42 mouse cellular contexts compared by ENCODE assay signal in genomic region chr2:152556655-152557054, GRCm38 (mm10). TPM values are rescaled to one million over a fixed set of nuclear protein-coding genes. Genes with fewer than 3 reads are reported as not detected.
"Had no signal": no experiment of that assay in that cellular context is flagged by ENCODE, and none has a peak within 500 bp of the region (broad histone marks: within the 10 kb centered on the region; RNA-seq: fewer than 3 reads in every experiment).

No protein-coding gene starts in this region.

- H3K4me2 ChIP-seq: heart, embryonic 11.5 days; heart, embryonic 13.5 days; heart, embryonic 15.5 days; hindbrain, embryonic 13.5 days; hindbrain, embryonic 15.5 days; kidney, embryonic 15.5 days; limb, embryonic 12.5 days; liver, embryonic 11.5 days; liver, embryonic 13.5 days; liver, embryonic 15.5 days had no signal

- H3K36me3 ChIP-seq: heart, embryonic 13.5 days; heart, embryonic 15.5 days; hindbrain, embryonic 10.5 days; hindbrain, embryonic 13.5 days; hindbrain, embryonic 15.5 days; kidney, embryonic 15.5 days; limb, embryonic 12.5 days; liver, embryonic 13.5 days; liver, embryonic 15.5 days had no signal

- H3K27ac ChIP-seq: gastrocnemius, adult 2 months; heart, embryonic 13.5 days; heart, embryonic 15.5 days; hindbrain, embryonic 10.5 days; hindbrain, embryonic 13.5 days; hindbrain, embryonic 15.5 days; hindbrain, postnatal 0 days; kidney, embryonic 15.5 days; kidney, postnatal 0 days; limb, embryonic 12.5 days; liver, embryonic 13.5 days; liver, embryonic 15.5 days had no signal

- H3K27me3 ChIP-seq: heart, embryonic 15.5 days; hindbrain, embryonic 13.5 days; hindbrain, embryonic 15.5 days; kidney, embryonic 15.5 days had no signal

- DNase-seq: gastrocnemius, adult 2 months; gastrocnemius, postnatal 10 days; gastrocnemius, postnatal 25 days; heart, adult 18-20 months; heart, postnatal 14 days; heart, postnatal 36 days; kidney, adult 11 months; kidney, adult 2 months; kidney, adult 9 months; kidney, postnatal 14 days; kidney, postnatal 36 days; layer of hippocampus, adult 9-11 months; layer of hippocampus, postnatal 36 days; left cerebral cortex, postnatal 4 days; liver; liver, embryonic 13.5 days had no signal

- H3K4me3 ChIP-seq: gastrocnemius, adult 2 months; heart, embryonic 13.5 days; heart, embryonic 15.5 days; hindbrain, embryonic 10.5 days; hindbrain, embryonic 13.5 days; hindbrain, embryonic 15.5 days; kidney, embryonic 15.5 days; limb, embryonic 12.5 days; liver, embryonic 13.5 days; liver, embryonic 15.5 days had no signal

- H3K4me1 ChIP-seq: hindbrain, embryonic 13.5 days; hindbrain, embryonic 15.5 days; limb, embryonic 12.5 days; liver, embryonic 13.5 days; liver, embryonic 15.5 days had no signal

- ATAC-seq: hindbrain, postnatal 0 days; intestine, embryonic 16.5 days had no signal

- H3K9ac ChIP-seq: heart, embryonic 13.5 days; heart, embryonic 15.5 days; hindbrain, embryonic 13.5 days; hindbrain, embryonic 15.5 days; kidney, embryonic 15.5 days; limb, embryonic 12.5 days; liver, embryonic 13.5 days; liver, embryonic 15.5 days had no signal

- H3K9me3 ChIP-seq: heart, embryonic 13.5 days; heart, embryonic 15.5 days; hindbrain, embryonic 10.5 days; hindbrain, embryonic 13.5 days; hindbrain, embryonic 15.5 days; kidney, embryonic 15.5 days; limb, embryonic 12.5 days; liver, embryonic 13.5 days; liver, embryonic 15.5 days had no signal

RNA-seq across cellular contexts. Expression of gene Gm17416, which starts 12.5 kb away (rescaled TPM):
- total RNA-seq: gastrocnemius, adult 2 months; gastrocnemius, postnatal 10 days; gastrocnemius, postnatal 25 days; gastrocnemius, postnatal 4 days; granulocyte monocyte progenitor cell, adult 5-6 weeks; heart, adult 18-20 months; heart, postnatal 14 days; heart, postnatal 36 days; hindbrain, postnatal 0 days; layer of hippocampus, adult 18-20 months; layer of hippocampus, adult 8-10 months; layer of hippocampus, postnatal 14 days; layer of hippocampus, postnatal 36 days; left cerebral cortex, adult 18-20 months; left cerebral cortex, adult 8-10 months; left cerebral cortex, postnatal 10 days; left cerebral cortex, postnatal 25 days; left cerebral cortex, postnatal 4 days had no signal
- polyA plus RNA-seq: heart, embryonic 11.5 days; heart, embryonic 13.5 days; heart, embryonic 15.5 days; heart, postnatal 0 days; hindbrain, embryonic 10.5 days; hindbrain, embryonic 13.5 days; hindbrain, embryonic 15.5 days; hindbrain, postnatal 0 days; intestine, embryonic 14.5 days; intestine, embryonic 16.5 days; kidney, adult 2 months; kidney, embryonic 15.5 days; large intestine, adult 2 months; limb, embryonic 12.5 days; limb, embryonic 14.5 days; liver, embryonic 11.5 days; liver, embryonic 13.5 days; liver, embryonic 15.5 days had no signal

RNA-seq across cellular contexts. Expression of gene Defb21, which starts 15.9 kb away (rescaled TPM):
- total RNA-seq: gastrocnemius, adult 2 months; gastrocnemius, postnatal 10 days; gastrocnemius, postnatal 25 days; gastrocnemius, postnatal 4 days; granulocyte monocyte progenitor cell, adult 5-6 weeks; heart, adult 18-20 months; heart, postnatal 14 days; heart, postnatal 36 days; hindbrain, postnatal 0 days; layer of hippocampus, adult 18-20 months; layer of hippocampus, adult 8-10 months; layer of hippocampus, postnatal 14 days; layer of hippocampus, postnatal 36 days; left cerebral cortex, adult 18-20 months; left cerebral cortex, adult 8-10 months; left cerebral cortex, postnatal 10 days; left cerebral cortex, postnatal 25 days; left cerebral cortex, postnatal 4 days had no signal
- polyA plus RNA-seq: heart, embryonic 11.5 days; heart, embryonic 13.5 days; heart, embryonic 15.5 days; heart, postnatal 0 days; hindbrain, embryonic 10.5 days; hindbrain, embryonic 13.5 days; hindbrain, embryonic 15.5 days; hindbrain, postnatal 0 days; intestine, embryonic 14.5 days; intestine, embryonic 16.5 days; kidney, adult 2 months; kidney, embryonic 15.5 days; kidney, postnatal 0 days; large intestine, adult 2 months; limb, embryonic 12.5 days; limb, embryonic 14.5 days; liver, embryonic 11.5 days; liver, embryonic 13.5 days; liver, embryonic 15.5 days had no signal

RNA-seq across cellular contexts. Expression of gene Defb29, which starts 16.8 kb away (rescaled TPM):
- total RNA-seq: gastrocnemius, adult 2 months; gastrocnemius, postnatal 10 days; gastrocnemius, postnatal 25 days; gastrocnemius, postnatal 4 days; granulocyte monocyte progenitor cell, adult 5-6 weeks; heart, adult 18-20 months; heart, postnatal 14 days; heart, postnatal 36 days; hindbrain, postnatal 0 days; layer of hippocampus, adult 18-20 months; layer of hippocampus, adult 8-10 months; layer of hippocampus, postnatal 14 days; layer of hippocampus, postnatal 36 days; left cerebral cortex, adult 18-20 months; left cerebral cortex, adult 8-10 months; left cerebral cortex, postnatal 10 days; left cerebral cortex, postnatal 25 days; left cerebral cortex, postnatal 4 days had no signal
- polyA plus RNA-seq: heart, embryonic 11.5 days; heart, embryonic 13.5 days; heart, embryonic 15.5 days; heart, postnatal 0 days; hindbrain, embryonic 10.5 days; hindbrain, embryonic 13.5 days; hindbrain, embryonic 15.5 days; hindbrain, postnatal 0 days; intestine, embryonic 14.5 days; intestine, embryonic 16.5 days; large intestine, adult 2 months; limb, embryonic 12.5 days; limb, embryonic 14.5 days; liver, embryonic 11.5 days; liver, embryonic 13.5 days; liver, embryonic 15.5 days had no signal

RNA-seq across cellular contexts. Expression of gene Defb19, which starts 23.5 kb away (rescaled TPM):
- total RNA-seq: gastrocnemius, adult 2 months; gastrocnemius, postnatal 10 days; gastrocnemius, postnatal 25 days; gastrocnemius, postnatal 4 days; granulocyte monocyte progenitor cell, adult 5-6 weeks; heart, adult 18-20 months; heart, postnatal 14 days; heart, postnatal 36 days; hindbrain, postnatal 0 days; layer of hippocampus, adult 18-20 months; layer of hippocampus, adult 8-10 months; layer of hippocampus, postnatal 14 days; layer of hippocampus, postnatal 36 days; left cerebral cortex, adult 18-20 months; left cerebral cortex, adult 8-10 months; left cerebral cortex, postnatal 10 days; left cerebral cortex, postnatal 25 days; left cerebral cortex, postnatal 4 days had no signal
- polyA plus RNA-seq: hindbrain, embryonic 10.5 days; hindbrain, embryonic 13.5 days; hindbrain, embryonic 15.5 days; hindbrain, postnatal 0 days; intestine, embryonic 14.5 days; intestine, embryonic 16.5 days; large intestine, adult 2 months; limb, embryonic 12.5 days; limb, embryonic 14.5 days; liver, embryonic 11.5 days; liver, embryonic 13.5 days had no signal

RNA-seq across cellular contexts. Expression of gene Defb28, which starts 38.6 kb away (rescaled TPM):
- total RNA-seq: gastrocnemius, adult 2 months; gastrocnemius, postnatal 10 days; gastrocnemius, postnatal 25 days; gastrocnemius, postnatal 4 days; granulocyte monocyte progenitor cell, adult 5-6 weeks; heart, adult 18-20 months; heart, postnatal 14 days; heart, postnatal 36 days; hindbrain, postnatal 0 days; layer of hippocampus, adult 18-20 months; layer of hippocampus, adult 8-10 months; layer of hippocampus, postnatal 14 days; layer of hippocampus, postnatal 36 days; left cerebral cortex, adult 18-20 months; left cerebral cortex, adult 8-10 months; left cerebral cortex, postnatal 10 days; left cerebral cortex, postnatal 25 days; left cerebral cortex, postnatal 4 days had no signal
- polyA plus RNA-seq: heart, embryonic 11.5 days; heart, embryonic 13.5 days; heart, embryonic 15.5 days; heart, postnatal 0 days; hindbrain, embryonic 10.5 days; hindbrain, embryonic 13.5 days; hindbrain, embryonic 15.5 days; hindbrain, postnatal 0 days; intestine, embryonic 14.5 days; intestine, embryonic 16.5 days; large intestine, adult 2 months; limb, embryonic 12.5 days; limb, embryonic 14.5 days; liver, embryonic 11.5 days; liver, embryonic 13.5 days; liver, embryonic 15.5 days had no signal
